Mouse (Mus musculus): ENCODE results near the gene Rpl22.

GRCm38 (mm10) chr4:152337772-152338171 is 12.2 kb downstream of the Rpl22 start:
- TF ChIP-seq CTCF (conservative IDR thresholded peaks at IDR 0.05 in 1 of 2, IDR thresholded peaks at IDR 0.05 in 1 of 2; ENCODE audit: low read depth in 2 of 2, low read length in 2 of 2) (no peak), MXI1 (IDR thresholded peaks at IDR 0.05; ENCODE audit: low read depth, low read length) (no peak), UBTF (IDR thresholded peaks at IDR 0.05; ENCODE audit: low read depth, low read length) (no peak), ZNF384 (IDR thresholded peaks at IDR 0.05; ENCODE audit: low read depth, low read length) (no peak), E2F4 (IDR thresholded peaks at IDR 0.05; ENCODE audit: insufficient replicate concordance, low read depth, low read length) (no peak), ETS1 (conservative IDR thresholded peaks at IDR 0.05; ENCODE audit: low read depth, low read length) (no peak), POLR2A (IDR thresholded peaks at IDR 0.05; ENCODE audit: low read depth, low read length) (no peak)
